Mouse (Mus musculus) thymus, postnatal 36 days (tissue): ENCODE data around the gene Wnk1.

Experiments used
- DNase-seq, 2 experiments: peaks; one replicate each; pipeline ENCODE4 v3.0.0; 2022; ENCODE audit warnings: mixed read lengths in 2 of 2

The Wnk1 gene

DNA sequence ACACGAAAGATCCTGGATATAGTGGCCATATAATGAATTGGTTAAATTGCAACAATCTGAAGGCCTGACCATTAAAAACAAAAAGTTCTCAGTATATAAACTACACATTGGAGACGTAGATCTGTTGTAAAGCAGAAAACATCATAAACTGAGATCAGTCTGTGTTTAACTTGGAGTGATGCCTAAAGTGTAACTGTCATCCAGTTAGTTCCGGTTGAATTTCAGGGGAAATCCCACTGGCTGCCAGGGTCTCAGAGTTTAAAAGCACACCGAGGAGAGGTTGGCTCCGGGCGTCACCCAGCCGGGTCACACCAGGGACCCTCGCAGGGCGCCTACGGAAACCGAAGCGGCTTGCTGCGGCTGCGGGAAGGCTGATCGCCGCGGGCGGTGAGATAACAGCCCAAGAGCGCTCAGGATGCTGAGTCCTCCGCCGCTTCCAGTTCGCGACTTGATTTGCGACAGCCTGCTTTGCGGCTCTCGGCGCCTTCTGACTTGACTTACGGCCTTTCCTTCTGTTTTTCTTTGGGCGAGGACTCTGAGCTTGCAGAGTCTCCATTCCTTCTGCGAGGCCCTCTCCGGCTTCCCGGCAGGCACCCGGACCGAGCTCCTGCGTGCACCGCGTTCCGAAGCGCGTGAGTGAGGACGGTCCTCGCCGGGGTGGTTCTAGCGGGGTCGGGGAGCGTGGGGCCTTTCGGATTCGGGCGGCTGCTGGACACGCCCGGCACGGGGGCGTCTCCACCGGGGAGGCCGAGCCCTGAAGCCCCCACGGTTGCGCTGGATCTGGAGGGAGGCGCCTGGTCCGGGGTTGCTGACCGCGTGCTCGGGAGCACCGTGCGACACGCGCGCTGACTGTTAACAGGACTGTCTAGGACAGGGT lies 136.0 kb downstream of the Wnk1 start, which contains the start of gene Rad52:
Rad52 (plus strand) TSS at position 495 of the 877 bp plus-strand sequence.
- DNase-seq = peak; percentile 83 to 88

DNA sequence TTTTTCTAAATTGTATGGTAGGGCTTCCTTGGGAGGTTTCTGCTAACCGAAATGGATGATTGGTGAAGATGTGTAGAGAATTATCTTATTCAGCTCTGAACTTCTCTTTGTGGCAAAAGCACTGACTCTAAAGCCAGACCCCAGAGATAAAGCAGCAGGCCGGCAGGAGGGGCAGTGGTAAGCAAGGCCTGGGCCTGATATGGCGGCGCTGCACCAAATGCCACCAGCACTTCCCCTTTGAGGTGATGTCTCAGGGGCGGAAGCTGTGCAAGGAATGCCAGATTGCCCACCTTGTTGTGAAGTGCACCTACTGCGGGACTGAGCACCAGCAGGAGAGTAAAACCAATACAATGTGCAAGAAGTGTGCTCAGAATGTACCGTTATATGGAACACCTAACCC lies 145.8 kb downstream of the Wnk1 start:
- no peak for DNase-seq

DNA sequence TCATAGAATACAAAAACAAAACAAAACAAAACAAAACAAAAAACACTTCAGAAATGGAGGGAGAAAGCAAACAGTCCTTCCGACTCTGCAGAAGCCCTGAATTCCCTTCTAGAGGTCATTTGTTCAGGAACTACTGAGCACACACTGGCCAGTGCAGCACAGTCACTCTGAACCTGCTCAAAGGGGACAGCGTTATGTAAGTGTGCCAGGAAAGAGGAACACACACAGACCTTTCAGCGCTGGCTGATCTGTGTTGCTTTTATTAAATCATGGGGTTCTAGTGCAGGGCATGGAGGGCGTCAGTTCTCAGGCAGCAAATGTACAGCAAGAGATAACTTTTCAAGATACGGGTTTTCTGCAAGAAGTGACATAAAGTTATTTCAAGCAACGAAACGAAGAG lies 155.3 kb downstream of the Wnk1 start:
- DNase-seq = no peak
